Mouse (Mus musculus) retina, postnatal 1 day (tissue): ENCODE measurements around the gene Pspn.

Source experiments
- DNase-seq: peaks from one replicate; pipeline ENCODE4 v3.0.0-alpha.2; 2012

The Pspn gene

GRCm38 (mm10) chr17:56999968-57000609 is at the start of gene Pspn:
Gene Pspn, minus strand, starts transcription at chr17:57000018.
- no peak for DNase-seq

- no peak for DNase-seq
These were observed 49.0 kb upstream of the Pspn start for GRCm38 (mm10) chr17:57048816-57049215.

DNA sequence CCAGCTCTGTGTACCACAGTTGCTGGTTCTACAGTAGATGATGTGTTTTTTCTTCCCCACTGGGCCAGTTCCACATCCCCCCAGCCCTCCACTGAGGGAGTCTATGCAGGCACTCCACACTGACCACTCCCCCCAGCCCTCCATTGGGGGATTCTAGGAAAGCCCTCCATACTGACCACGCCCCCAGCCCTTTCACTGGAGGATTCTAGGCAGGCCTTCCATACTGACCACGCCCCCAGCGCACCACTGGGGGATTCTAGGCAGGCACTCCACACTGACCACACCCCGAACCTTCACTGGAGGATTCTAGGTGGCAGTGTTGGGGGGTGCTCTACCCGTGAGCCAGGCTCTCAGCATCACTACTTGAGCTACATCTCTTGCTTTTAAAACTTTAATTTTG is 47.6 kb upstream of the Pspn start:
- peak; percentile 44 for DNase-seq

DNA sequence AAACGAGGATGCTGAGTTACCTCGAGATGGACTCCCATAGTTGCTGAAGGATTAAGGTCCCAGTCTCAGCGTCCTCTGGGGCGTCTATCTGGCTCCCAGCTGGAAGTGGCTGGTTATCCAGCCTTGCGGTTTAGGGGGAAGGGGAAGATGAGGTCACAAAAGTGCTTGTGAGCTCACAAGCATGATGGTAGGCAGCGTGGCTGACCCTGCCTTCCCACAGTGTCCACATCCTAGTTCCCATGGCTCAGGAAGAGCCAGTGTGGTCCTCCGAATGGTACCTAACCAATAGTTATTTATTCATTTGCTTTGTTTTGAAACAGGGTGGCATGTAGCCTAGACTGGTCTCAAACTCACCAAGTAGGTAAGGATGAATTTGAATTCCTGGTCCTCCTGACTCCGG is 41.7 kb upstream of the Pspn start, which contains the start of gene Slc25a41:
TSS of gene Slc25a41 (minus strand) at position 101 of the 400 bp plus-strand sequence.
- no peak for DNase-seq

DNA sequence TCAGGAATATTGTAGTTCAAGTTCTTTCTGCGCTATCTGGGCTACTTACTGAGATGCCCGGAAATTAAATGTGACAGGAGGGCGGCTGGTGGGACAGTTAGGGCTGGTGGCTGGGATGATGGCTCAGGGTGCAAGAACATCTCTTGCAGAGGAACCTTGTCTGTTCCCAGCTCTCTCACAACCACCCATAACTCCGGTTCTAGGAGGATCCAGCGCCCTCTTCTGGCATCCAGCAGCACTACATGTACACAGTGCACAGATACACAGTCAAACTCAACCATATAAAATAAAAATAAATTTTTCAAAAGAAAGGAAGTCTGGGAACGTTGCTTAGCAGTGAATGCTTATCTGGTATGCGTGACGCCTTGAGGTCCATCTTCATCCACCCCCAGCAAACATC is 39.2 kb upstream of the Pspn start:
- DNase-seq: no peak

- no peak for DNase-seq
These were observed 33.0 kb upstream of the Pspn start for GRCm38 (mm10) chr17:57032854-57033253.

- peak; percentile 100 for DNase-seq
These were observed 32.0 kb upstream of the Pspn start for GRCm38 (mm10) chr17:57031661-57032420.

DNA sequence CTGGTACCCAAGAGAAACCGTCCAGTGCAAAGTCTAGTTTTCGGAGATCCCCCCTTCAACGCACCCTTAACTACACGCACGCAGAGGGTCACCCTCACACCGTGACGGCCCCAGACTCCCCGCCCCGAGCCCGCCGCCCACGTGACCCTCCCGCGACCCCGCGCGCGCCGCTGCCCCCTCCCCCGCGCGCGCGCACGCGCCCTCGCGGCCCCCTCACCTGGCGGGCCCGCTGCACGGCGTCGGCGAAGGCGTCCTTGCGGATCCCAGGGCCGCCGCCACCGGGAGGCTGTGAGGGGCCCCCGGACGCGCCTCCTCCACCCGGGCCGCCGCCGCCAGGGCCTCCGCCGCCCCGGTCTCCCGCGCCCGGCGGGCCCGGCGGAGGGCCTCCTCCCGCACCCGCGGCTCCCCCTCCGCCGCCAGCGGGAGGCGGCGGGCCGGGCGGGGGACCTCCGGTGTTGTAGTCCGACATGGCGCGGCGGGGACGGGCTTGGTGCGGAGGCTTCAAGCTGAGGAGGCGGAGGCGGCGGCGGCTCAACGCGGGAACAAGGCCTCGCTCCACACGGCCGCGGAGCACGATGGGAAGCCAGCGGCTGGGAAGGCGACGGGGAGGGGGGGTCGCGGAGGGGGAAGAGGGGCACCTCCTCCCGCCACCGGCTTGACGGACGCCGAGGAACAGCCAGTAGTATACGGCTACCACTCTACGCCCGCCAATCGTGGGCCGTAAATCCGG is 31.3 kb upstream of the Pspn start, which contains the start of gene Khsrp:
TSS of gene Khsrp (minus strand) at position 592 of the 730 bp plus-strand sequence.
- peak; percentile 61 for DNase-seq

- no peak for DNase-seq
These were observed 29.9 kb upstream of the Pspn start for GRCm38 (mm10) chr17:57029691-57030090.

DNA sequence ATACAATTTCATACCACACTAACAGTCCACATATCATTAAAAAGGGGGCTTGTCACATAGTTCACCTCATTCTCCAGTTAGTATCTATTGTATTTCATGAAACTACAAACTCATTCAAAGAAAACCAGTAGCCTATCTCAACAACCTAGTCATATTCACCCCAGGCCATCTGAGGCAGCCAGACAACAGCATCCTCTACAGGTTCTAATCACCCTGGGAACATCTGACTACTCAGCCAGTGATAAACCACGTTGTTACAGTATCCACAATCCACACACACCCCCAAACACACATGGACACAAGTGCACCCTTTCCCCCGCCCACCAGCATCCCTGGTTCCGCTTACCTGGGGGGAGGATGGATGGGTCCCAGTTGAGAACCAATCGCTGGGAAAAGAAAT is 27.7 kb upstream of the Pspn start:
- no peak for DNase-seq

- DNase-seq: no peak
These were observed 21.1 kb upstream of the Pspn start for GRCm38 (mm10) chr17:57020960-57021359.

DNA sequence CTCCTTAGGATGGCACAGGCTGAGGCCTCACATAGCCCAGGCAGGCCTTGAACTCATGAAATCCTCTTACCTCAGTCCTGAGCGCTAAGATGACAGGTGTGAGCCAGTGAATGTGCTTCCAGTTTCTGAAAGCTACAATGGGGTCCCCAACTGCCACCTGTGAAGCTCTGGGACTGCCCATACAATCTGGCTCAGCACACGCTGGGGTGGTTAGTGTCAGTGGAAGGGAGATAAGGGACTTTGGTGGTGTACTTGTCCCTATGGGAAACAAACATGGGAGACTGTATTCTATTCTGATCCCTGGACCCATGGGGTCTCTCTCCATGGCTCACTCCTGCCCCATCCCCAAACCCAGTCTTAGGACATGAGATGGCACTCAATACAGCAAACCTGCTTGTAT is 19.9 kb upstream of the Pspn start:
- DNase-seq: no peak

- no peak for DNase-seq
These were observed 12.5 kb upstream of the Pspn start for GRCm38 (mm10) chr17:57012245-57012795.

- DNase-seq: peak; percentile 100
These were observed 11.7 kb upstream of the Pspn start, which contains the start of the genes Gtf2f1 and Gm17949 for GRCm38 (mm10) chr17:57011236-57012141. Gene Gtf2f1, minus strand, starts transcription at chr17:57011288. Gene Gm17949, plus strand, starts transcription at chr17:57011469.

DNA sequence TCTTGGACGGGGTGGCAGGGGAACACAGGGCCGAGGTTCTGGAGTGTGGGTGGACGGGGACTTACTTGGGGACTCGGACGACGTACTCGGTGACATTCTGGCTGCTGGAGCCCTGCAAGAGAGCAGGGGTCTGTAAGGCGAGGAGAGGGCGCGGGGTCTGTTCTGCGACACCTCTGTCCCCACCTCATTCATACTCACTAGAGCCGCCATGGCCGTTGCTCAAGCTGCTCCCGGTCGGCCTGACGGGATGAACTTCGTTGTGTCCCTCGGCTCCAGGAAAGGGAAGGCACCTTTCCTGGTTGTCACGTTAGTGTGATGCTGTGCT is 11.1 kb upstream of the Pspn start:
- DNase-seq: no peak

DNA sequence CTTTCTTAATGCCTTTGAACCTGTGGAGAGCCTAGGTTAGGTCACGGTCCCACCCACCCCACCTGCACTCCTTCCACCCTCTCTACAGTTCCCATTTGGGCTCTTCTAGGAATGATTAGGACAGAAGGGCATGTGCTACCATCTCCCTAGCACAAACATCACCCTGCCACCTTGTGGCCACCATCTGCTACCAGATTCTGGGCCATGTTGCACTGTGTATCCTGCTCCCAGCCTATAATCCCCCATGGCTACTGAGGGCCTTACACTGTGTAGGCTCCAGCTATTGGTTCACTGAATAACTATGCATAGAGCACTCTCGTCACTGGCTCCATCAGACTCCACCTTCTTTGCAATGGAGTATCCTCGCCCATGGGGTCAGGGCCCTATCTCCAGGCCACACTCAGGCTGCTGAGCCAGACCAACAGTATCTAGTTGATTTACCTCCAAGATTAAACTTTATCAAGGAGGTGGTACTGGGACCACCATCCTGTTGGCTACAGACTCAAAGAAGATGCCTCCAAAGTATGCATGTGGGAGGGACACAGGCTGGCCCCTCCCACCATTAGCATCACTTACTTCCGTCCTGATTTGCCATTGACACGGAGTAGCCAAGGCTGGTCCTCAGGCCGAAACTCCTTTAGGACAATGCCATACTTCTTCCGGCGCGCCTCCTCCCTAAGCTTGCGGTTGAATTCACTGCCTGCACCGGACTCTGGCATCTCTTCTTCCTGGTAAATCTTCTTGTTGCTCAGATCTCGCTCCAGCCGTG is 7.5 kb upstream of the Pspn start:
- DNase-seq: peak; percentile 29

DNA sequence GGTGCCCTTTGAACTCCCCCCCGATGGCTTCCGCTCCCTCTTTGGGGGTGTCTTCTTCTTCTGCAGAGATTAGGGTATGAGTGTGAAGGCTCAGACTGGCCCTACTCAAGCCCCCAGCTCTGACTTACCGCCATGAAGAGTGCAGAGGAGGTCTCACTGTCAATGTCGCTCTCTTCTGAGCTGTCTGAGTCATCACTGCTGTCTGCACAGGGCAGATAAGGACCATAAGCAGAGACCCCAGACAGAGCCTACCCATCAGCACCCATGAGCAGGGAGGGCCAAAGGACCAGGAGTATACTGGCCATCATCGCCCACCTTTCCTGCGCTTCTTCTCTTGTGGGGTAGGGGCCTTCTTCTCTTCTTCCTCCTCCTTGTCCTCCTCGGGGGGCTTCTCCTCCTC is 4.2 kb upstream of the Pspn start:
- DNase-seq: no peak

GRCm38 (mm10) chr17:57001228-57001627 is 1.4 kb upstream of the Pspn start:
- no peak for DNase-seq

DNA sequence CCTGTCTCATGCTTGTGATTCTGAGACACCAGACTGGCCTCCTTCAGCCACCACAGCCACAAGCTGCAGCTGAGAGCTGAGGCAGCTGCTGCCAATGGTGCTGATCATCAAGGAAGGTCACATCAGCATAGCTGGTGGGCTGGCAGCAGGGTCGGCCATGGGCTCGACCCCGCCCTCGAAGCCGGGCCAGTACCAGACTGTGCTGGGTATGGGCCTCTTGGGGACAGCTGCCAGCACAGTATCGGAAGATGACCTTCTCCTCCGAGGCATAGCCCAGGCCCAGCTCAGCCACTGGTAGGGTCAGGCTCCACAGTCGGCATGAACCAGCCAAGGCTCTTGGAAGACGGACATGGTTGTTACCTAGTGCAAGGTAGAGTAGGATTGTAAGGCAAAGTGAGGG is 404 bp downstream of the Pspn start:
- no peak for DNase-seq

DNA sequence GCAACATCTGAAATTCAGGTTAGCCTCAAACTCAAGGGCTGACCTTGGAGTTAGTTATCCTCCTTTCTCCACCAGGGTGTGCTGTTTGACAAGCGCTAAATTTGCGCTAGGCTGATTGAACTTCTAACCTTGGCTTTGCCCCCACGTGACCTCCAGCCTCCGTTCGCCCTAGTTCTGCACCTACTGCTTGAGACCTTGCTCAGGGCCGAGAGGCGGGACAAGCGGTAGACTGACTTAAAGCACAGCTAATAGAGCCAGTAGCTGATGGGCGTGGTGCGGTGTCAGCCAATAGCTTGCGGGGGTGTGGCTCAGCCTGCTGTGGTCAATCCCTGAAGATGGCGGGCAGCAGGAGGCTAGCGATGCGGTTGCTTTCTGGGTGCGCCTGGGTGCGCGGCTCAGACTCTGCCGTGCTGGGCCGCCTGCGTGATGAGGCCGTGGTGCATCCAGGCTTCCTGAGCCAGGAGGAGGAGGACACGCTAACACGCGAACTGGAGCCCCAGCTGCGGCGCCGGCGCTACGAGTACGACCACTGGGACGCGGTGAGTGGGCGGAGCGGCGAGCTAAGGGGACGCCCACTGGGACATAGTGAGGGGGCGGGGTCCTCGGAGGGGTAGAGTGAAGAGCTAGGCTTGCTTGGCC is 2.7 kb downstream of the Pspn start, which contains the start of gene Alkbh7:
TSS of gene Alkbh7 (plus strand) at position 311 of the 639 bp plus-strand sequence.
- DNase-seq: peak; percentile 99

DNA sequence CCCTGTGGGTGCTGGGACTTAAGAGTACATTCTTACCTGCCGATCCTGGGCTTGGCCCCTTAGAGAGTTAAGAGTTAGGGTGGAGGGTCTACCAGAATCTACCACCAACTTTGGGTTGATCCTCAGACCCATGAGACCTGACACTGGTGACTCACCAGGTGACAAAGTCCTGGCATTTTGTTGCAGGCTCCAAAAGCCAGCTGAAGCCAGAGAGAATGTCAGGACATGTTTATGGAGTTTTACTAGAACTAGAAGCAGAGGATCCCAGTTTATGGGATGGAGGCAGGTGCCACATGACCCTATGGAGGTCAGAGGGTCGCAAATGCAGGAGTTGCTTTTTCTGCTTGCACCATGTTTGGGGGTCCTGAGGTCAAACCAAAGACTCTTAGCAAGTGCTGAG is 3.3 kb downstream of the Pspn start:
- no peak for DNase-seq
